29 mouse cellular contexts compared by ENCODE assay signal in the genomic region with DNA sequence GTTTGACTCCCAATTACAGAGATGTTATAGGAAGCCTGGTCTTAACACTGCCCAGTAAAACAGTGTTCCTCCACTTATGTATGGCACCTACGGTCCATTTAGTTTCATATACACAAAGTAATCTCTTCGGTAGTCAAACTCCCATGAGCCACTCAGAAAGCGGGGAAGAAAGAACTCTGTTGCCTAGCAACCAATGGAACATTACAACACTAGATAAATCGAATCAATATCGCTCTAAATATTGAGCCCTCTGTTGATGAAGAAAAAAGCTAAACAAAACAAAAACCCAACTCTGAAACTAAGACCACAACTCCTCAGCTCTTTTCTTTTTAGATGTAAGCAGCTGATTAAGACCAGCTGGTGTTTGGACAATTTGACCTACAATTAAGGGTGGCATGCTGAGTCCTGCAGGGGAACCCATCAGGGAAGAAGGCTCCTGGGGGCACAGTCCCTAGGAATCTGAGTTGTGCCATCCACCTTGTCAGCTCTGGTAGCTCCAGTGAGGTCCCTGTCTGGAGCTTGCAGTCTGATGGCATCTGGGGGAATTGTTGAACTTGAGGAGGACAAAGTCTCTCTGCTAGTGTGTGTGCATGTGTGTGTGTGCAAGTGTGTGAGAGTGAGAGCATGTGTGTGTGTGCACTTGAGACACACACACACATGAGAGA.
DNase-seq lines count a peak whose midpoint lies in the region; ATAC-seq and TF ChIP-seq lines count a peak whose summit lies in the region.
"Had no signal": no experiment of that assay in that cellular context is flagged by ENCODE, and none has a peak within 500 bp of the region (broad histone marks: within the 10 kb centered on the region; RNA-seq: fewer than 3 reads in every experiment).

No protein-coding gene starts in this region.

- no peak overlapping the region for H3K4me2 ChIP-seq in intestine, embryonic 14.5 days (ENCODE audit: low read length)
- H3K4me2 ChIP-seq in intestine, postnatal 0 days (replicated peaks; ENCODE audit: low read depth), result no peak overlapping the region
- H3K4me2 ChIP-seq: embryonic facial prominence, embryonic 13.5 days; forebrain, embryonic 13.5 days; heart, embryonic 12.5 days; heart, embryonic 15.5 days; hindbrain, embryonic 12.5 days; intestine, embryonic 15.5 days had no signal

- no peak for TF ChIP-seq CTCF in intestine, postnatal 0 days (IDR thresholded peaks at IDR 0.05; ENCODE audit: low read depth)

- H3K4me1 ChIP-seq in intestine, embryonic 14.5 days (replicated peaks; ENCODE audit: control insufficient read depth, insufficient read depth, low read length), result 0 out of 2 replicates have a peak, but pooled peaks cover 6% of the 10 kb centered on the region
- H3K4me1 ChIP-seq in intestine, postnatal 0 days (replicated peaks; ENCODE audit: control insufficient read depth, insufficient read depth, low read length), result no peaks in the 10 kb centered on the region
- H3K4me1 ChIP-seq: forebrain, embryonic 13.5 days; heart, embryonic 12.5 days; hindbrain, embryonic 12.5 days had no signal

- H3K36me3 ChIP-seq in intestine, embryonic 14.5 days (ENCODE audit: control insufficient read depth, insufficient read depth, low read length), result no peaks in the 10 kb centered on the region
- no peaks in the 10 kb centered on the region for H3K36me3 ChIP-seq in intestine, postnatal 0 days (ENCODE audit: control insufficient read depth, insufficient read depth)
- H3K36me3 ChIP-seq: embryonic facial prominence, embryonic 13.5 days; G1E; heart, embryonic 12.5 days; heart, embryonic 15.5 days; hindbrain, embryonic 12.5 days; intestine, embryonic 15.5 days had no signal

- DNase-seq in heart, adult 11 months, result peak; percentile 72
- DNase-seq in heart, postnatal 14 days, result no peak
- peak; percentile 50 for DNase-seq in intestine, embryonic 14.5 days (ENCODE audit: low spot score)
- DNase-seq in retina, embryonic 14.5 days (ENCODE audit: low spot score), result peak; percentile 22
- DNase-seq in retina, postnatal 1 day, result no peak
- DNase-seq in urinary bladder, postnatal 10 days (ENCODE audit: low spot score), result no peak
- DNase-seq: adrenal gland, postnatal 10 days; adrenal gland, postnatal 36 days; B cell, adult 2 months; cerebellum, adult 18-20 months; cerebellum, adult 9-10 months; cerebellum, postnatal 14 days; gastrocnemius, adult 2 months; gastrocnemius, postnatal 14 days; heart, adult 18-20 months; heart, postnatal 10 days; heart, postnatal 4 days had no signal

- H3K9ac ChIP-seq in intestine, embryonic 14.5 days (ENCODE audit: low read length), result no peak overlapping the region
- no peak overlapping the region for H3K9ac ChIP-seq in intestine, postnatal 0 days (ENCODE audit: low read depth, low read length)
- H3K9ac ChIP-seq: embryonic facial prominence, embryonic 13.5 days; forebrain, embryonic 13.5 days; heart, embryonic 12.5 days; heart, embryonic 15.5 days; hindbrain, embryonic 12.5 days; intestine, embryonic 15.5 days had no signal

- no peak overlapping the region for H3K27ac ChIP-seq in intestine, embryonic 14.5 days (ENCODE audit: low read depth)
- H3K27ac ChIP-seq in intestine, postnatal 0 days (ENCODE audit: low read depth, low read length), result no peak overlapping the region
- H3K27ac ChIP-seq: embryonic facial prominence, embryonic 13.5 days; forebrain, embryonic 13.5 days; gastrocnemius, adult 2 months; heart, embryonic 15.5 days; hindbrain, embryonic 12.5 days; intestine, embryonic 15.5 days had no signal

- WGBS in intestine, embryonic 14.5 days, result 72% methylated on average over 5 of the region's 5 CpGs
- 53% methylated on average over 5 of the region's 5 CpGs for WGBS in intestine, postnatal 0 days

- no peaks in the 10 kb centered on the region for H3K9me3 ChIP-seq in intestine, embryonic 14.5 days (ENCODE audit: control insufficient read depth, low read length)
- H3K9me3 ChIP-seq in intestine, postnatal 0 days (ENCODE audit: control insufficient read depth), result no peaks in the 10 kb centered on the region
- H3K9me3 ChIP-seq: forebrain, embryonic 13.5 days; heart, embryonic 15.5 days; hindbrain, embryonic 12.5 days; intestine, embryonic 15.5 days had no signal

- no peaks in the 10 kb centered on the region for H3K27me3 ChIP-seq in intestine, embryonic 14.5 days (replicated peaks; ENCODE audit: control insufficient read depth, insufficient read depth, low read length)
- H3K27me3 ChIP-seq in intestine, postnatal 0 days (replicated peaks; ENCODE audit: control insufficient read depth, insufficient read depth, low read length), result no peaks in the 10 kb centered on the region
- H3K27me3 ChIP-seq: CH12.LX; embryonic facial prominence, embryonic 13.5 days; forebrain, embryonic 13.5 days; heart, embryonic 12.5 days; heart, embryonic 15.5 days; hindbrain, embryonic 12.5 days; intestine, embryonic 15.5 days; Patski had no signal

- intact Hi-C loops in heart, postnatal 14 days (cut with DNase I), result no loop called here

- ATAC-seq in intestine, embryonic 14.5 days (replicated peaks; ENCODE audit: low FRiP score, low TSS enrichment, low read depth), result no peak
- no peak for ATAC-seq in intestine, postnatal 0 days
- ATAC-seq: forebrain, embryonic 13.5 days; forebrain, embryonic 16.5 days; intestine, embryonic 15.5 days; Patski had no signal

- H3K4me3 ChIP-seq in intestine, embryonic 14.5 days (ENCODE audit: low read depth, low read length), result no peak overlapping the region
- no peak overlapping the region for H3K4me3 ChIP-seq in intestine, postnatal 0 days (ENCODE audit: low read depth, low read length)
- H3K4me3 ChIP-seq: embryonic facial prominence, embryonic 13.5 days; erythroblast, embryonic 14.5 days; forebrain, embryonic 13.5 days; gastrocnemius, adult 2 months; heart, embryonic 12.5 days; heart, embryonic 15.5 days; hindbrain, embryonic 12.5 days; intestine, embryonic 15.5 days had no signal

Comparison
In these comparisons a context has a peak if more than half of its experiments do, and no peak if none do; other contexts are left out.
1. DNase-seq: peak in heart, adult 11 months (single experiment), intestine, embryonic 14.5 days (single experiment) and retina, embryonic 14.5 days (single experiment); none in heart, postnatal 14 days (0 of 2), retina, postnatal 1 day (single experiment) and urinary bladder, postnatal 10 days (single experiment).